Comparison of ENCODE assay signal across 15 mouse cellular contexts in the genomic region with DNA sequence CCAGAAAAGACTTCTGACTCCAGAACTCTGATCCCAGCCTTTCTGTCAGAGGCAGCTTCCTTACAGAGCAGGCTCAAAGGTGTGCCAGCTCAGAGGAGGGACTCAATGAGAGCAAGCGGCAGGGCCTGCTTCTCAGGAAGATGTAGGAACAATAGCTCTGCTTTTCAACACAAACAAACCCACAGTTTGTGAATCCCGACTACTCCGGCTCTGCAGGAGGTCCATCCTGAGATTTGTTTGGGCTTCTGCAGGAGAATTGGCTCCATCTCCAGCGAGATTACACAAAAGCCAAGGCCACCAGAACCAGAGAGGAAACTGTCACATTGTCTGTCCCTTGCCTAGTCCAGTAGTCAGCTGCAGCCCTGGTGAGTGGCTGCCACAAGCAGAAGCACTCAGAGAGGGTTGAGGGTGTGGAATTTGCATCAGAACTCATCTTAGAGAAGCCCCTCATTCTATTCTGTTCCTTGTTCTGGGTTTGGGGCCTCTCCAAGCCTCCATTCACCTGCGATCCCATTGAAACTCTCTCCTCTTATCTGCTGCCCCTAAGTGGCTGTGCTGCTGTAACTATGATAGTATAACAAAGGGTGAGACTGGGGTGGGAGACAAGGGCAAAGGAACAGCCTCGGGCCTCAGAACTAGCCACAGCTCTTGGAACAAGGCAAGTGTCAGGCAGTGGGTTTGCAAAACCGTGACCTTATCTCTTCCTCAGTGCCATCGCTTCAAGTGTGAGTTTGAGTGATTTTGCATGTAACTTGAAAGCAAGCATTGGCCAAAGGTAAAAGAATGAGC.
DNase-seq lines count a peak whose midpoint lies in the region; ATAC-seq lines count a peak whose summit lies in the region.
"Had no signal": no experiment of that assay in that cellular context is flagged by ENCODE, and none has a peak within 500 bp of the region (broad histone marks: within the 10 kb centered on the region; RNA-seq: fewer than 3 reads in every experiment).

No protein-coding gene starts in this region.

- no peak overlapping the region for H3K4me2 ChIP-seq in hindbrain, embryonic 11.5 days (replicated peaks; ENCODE audit: low read depth, low read length)
- H3K4me2 ChIP-seq in hindbrain, embryonic 12.5 days (replicated peaks) = no peak overlapping the region
- H3K4me2 ChIP-seq: limb, embryonic 13.5 days; neural tube, embryonic 12.5 days had no signal

- no peaks in the 10 kb centered on the region for H3K36me3 ChIP-seq in hindbrain, embryonic 11.5 days (ENCODE audit: control insufficient read depth, insufficient read depth, low read length)
- no peaks in the 10 kb centered on the region for H3K36me3 ChIP-seq in hindbrain, embryonic 12.5 days
- no peaks in the 10 kb centered on the region for H3K36me3 ChIP-seq in embryonic facial prominence, embryonic 10.5 days (replicated peaks)
- H3K36me3 ChIP-seq: G1E; limb, embryonic 13.5 days; neural tube, embryonic 12.5 days had no signal

- no peak overlapping the region for H3K4me3 ChIP-seq in hindbrain, embryonic 11.5 days (ENCODE audit: low read depth, low read length)
- no peak overlapping the region for H3K4me3 ChIP-seq in hindbrain, embryonic 12.5 days
- H3K4me3 ChIP-seq in embryonic facial prominence, embryonic 10.5 days = no peak overlapping the region
- H3K4me3 ChIP-seq: heart, adult 2 months; limb, embryonic 13.5 days; neural tube, embryonic 12.5 days had no signal

- no peak for ATAC-seq in hindbrain, embryonic 11.5 days (ENCODE audit: low FRiP score)
- no peak for ATAC-seq in hindbrain, embryonic 12.5 days (ENCODE audit: low FRiP score)
- ATAC-seq in erythroid progenitor cell, adult 5-6 weeks (replicated peaks; ENCODE audit: low FRiP score, poor library complexity, severe bottlenecking) = no peak
- ATAC-seq in granulocyte monocyte progenitor cell, adult 5-6 weeks (replicated peaks; ENCODE audit: poor library complexity, severe bottlenecking) = no peak

- WGBS in hindbrain, embryonic 11.5 days = 40% methylated on average over 8 of the region's 8 CpGs
- WGBS in hindbrain, embryonic 12.5 days = 40% methylated on average over 8 of the region's 8 CpGs
- WGBS in embryonic facial prominence, embryonic 10.5 days = 35% methylated on average over 8 of the region's 8 CpGs

- H3K4me1 ChIP-seq in hindbrain, embryonic 11.5 days (replicated peaks; ENCODE audit: control insufficient read depth, insufficient read depth, low read length) = no peaks in the 10 kb centered on the region
- H3K4me1 ChIP-seq in hindbrain, embryonic 12.5 days = no peaks in the 10 kb centered on the region
- H3K4me1 ChIP-seq in embryonic facial prominence, embryonic 10.5 days = 0 out of 2 replicates have a peak, but pooled peaks cover 8% of the 10 kb centered on the region
- H3K4me1 ChIP-seq: neural tube, embryonic 12.5 days had no signal

- H3K27me3 ChIP-seq in hindbrain, embryonic 11.5 days (ENCODE audit: control insufficient read depth, insufficient read depth, low read length) = no peaks in the 10 kb centered on the region
- no peaks in the 10 kb centered on the region for H3K27me3 ChIP-seq in hindbrain, embryonic 12.5 days
- no peaks in the 10 kb centered on the region for H3K27me3 ChIP-seq in embryonic facial prominence, embryonic 10.5 days (replicated peaks; ENCODE audit: low read depth, poor library complexity, severe bottlenecking)
- H3K27me3 ChIP-seq: limb, embryonic 13.5 days; neural tube, embryonic 12.5 days had no signal

- H3K9me3 ChIP-seq in hindbrain, embryonic 11.5 days (ENCODE audit: control insufficient read depth, low read length) = no peaks in the 10 kb centered on the region
- no peaks in the 10 kb centered on the region for H3K9me3 ChIP-seq in hindbrain, embryonic 12.5 days (replicated peaks)
- no peaks in the 10 kb centered on the region for H3K9me3 ChIP-seq in embryonic facial prominence, embryonic 10.5 days
- H3K9me3 ChIP-seq: G1E; limb, embryonic 13.5 days; neural tube, embryonic 12.5 days had no signal

- no peak overlapping the region for H3K9ac ChIP-seq in hindbrain, embryonic 11.5 days (ENCODE audit: low read depth, low read length)
- no peak overlapping the region for H3K9ac ChIP-seq in hindbrain, embryonic 12.5 days
- H3K9ac ChIP-seq: limb, embryonic 13.5 days; neural tube, embryonic 12.5 days had no signal

- H3K27ac ChIP-seq in hindbrain, embryonic 11.5 days (ENCODE audit: low read depth, low read length) = no peak overlapping the region
- H3K27ac ChIP-seq in hindbrain, embryonic 12.5 days = no peak overlapping the region
- 0 out of 2 replicates have a peak overlapping the region, but pooled peaks have one; percentile 1 for H3K27ac ChIP-seq in embryonic facial prominence, embryonic 10.5 days (replicated peaks)
- H3K27ac ChIP-seq: heart, adult 2 months; limb, embryonic 13.5 days; neural tube, embryonic 12.5 days had no signal

- peak; percentile 18 to 64 for DNase-seq in adrenal gland, adult (ENCODE audit: inconsistent age in 2 of 2, low spot score in 1 of 2)
- no peak for DNase-seq in adrenal gland, adult 18-20 months (ENCODE audit: low spot score in 2 of 2)
- DNase-seq in hindbrain, embryonic 11.5 days (ENCODE audit: low spot score) = peak; percentile 12
- DNase-seq in embryonic facial prominence, embryonic 10.5 days (ENCODE audit: low spot score) = no peak
- DNase-seq in lung, postnatal 36 days = peak; percentile 72
- DNase-seq: cerebellum, postnatal 36 days; heart, adult 2 months; kidney, adult 11 months; layer of hippocampus, adult 9-11 months had no signal

Comparison
In these comparisons a context has a peak if more than half of its experiments do, and no peak if none do; other contexts are left out.
1. DNase-seq: peak in adrenal gland, adult (2 of 2), hindbrain, embryonic 11.5 days (single experiment) and lung, postnatal 36 days (single experiment); none in adrenal gland, adult 18-20 months (0 of 2) and embryonic facial prominence, embryonic 10.5 days (single experiment).